Mouse (Mus musculus): ENCODE results near the gene Cfdp1.

DNA sequence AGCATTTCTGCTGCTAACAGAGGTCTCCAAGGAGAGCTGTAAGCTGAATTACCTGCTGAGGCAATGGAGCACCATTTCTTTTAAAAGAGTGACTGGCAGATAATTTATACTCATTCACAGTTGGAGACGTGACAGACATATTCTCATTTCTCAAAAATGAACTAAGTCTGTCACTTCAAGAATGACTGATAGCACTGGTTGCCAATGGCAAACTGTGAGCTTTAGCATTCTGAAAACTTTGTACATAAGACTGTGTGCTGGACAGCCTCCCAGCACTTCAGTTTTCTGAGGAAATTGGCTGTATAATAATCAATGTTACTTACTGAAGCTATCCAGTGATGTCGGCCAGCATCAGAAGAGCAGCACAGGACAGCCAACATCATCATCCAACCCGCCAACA, 46.1 kb downstream of the Cfdp1 start:
- TF ChIP-seq CTCF (IDR thresholded peaks at IDR 0.05; ENCODE audit: borderline replicate concordance, extremely low read depth, insufficient read depth, insufficient read length), result no peak
- no peak for TF ChIP-seq POLR2A (IDR thresholded peaks at IDR 0.05; ENCODE audit: borderline replicate concordance, extremely low read depth, insufficient read depth, insufficient read length, poor library complexity, severe bottlenecking)

All from brain, embryonic 14.5 days (tissue).